Mouse (Mus musculus) mammary gland, adult 2 months (tissue): ENCODE results near the gene Inpp1. TPM values are rescaled to one million over a fixed set of nuclear protein-coding genes. Genes with fewer than 3 reads are reported as not detected.

Experiments used
- polyA plus RNA-seq: library from polyadenylated mRNA; depleted of rRNA; stranded (reverse); fragments of >200 nt; gene quantifications from 2 replicates; pipeline ENCODE4 v1.2.3, GENCODE M21; 2012; ENCODE audit warnings: low replicate concordance; rRNA removed

Inpp1 gene
- polyA plus RNA-seq: 12.4 and 20.5 TPM in 2 replicates

DNA sequence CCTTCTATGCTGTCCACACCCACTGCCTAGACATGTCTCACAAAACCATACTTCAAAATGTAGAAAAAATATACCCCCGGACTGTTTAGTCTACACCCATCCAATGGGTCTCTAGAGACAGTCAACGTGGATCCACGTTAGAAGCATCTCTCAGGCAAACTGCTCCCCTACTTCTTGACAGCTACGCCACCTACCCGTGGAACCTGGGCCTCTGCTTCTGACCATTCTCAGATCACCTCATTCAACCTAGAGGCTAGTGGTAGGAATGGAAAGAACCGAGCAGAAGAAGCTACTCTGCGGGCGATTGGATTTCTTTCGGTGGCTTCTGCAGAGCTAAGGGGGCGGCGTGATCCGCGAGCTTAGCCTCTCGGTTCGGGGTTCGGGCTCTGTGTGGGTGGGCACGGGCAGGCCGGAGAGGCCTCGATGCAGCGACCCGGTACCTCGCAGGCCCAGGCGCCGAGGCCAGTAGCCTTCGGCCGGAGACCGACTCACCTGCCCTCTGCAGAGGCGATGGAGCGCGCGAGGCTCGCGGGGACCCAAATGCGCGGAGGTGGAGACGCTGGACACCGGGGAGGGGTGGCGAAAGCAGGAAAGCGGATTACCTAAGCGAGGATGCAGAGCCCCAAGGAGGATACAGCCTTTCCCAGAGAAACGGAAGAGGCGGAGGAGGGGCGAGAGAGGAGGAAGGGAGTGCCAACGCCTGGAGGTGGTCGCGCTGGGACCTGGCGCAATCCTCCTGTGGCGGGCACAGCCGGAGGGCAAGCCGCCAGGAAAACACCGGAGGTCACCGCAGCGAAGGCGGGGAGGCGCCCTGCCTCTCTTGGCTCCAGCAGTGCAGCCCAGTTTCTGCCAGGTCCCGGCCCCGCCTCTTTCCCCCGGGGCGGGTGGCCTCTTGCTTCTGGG lies at the start of gene Inpp1:
Gene Inpp1 (minus strand): TSS at position 779 of the 903 bp plus-strand sequence.

DNA sequence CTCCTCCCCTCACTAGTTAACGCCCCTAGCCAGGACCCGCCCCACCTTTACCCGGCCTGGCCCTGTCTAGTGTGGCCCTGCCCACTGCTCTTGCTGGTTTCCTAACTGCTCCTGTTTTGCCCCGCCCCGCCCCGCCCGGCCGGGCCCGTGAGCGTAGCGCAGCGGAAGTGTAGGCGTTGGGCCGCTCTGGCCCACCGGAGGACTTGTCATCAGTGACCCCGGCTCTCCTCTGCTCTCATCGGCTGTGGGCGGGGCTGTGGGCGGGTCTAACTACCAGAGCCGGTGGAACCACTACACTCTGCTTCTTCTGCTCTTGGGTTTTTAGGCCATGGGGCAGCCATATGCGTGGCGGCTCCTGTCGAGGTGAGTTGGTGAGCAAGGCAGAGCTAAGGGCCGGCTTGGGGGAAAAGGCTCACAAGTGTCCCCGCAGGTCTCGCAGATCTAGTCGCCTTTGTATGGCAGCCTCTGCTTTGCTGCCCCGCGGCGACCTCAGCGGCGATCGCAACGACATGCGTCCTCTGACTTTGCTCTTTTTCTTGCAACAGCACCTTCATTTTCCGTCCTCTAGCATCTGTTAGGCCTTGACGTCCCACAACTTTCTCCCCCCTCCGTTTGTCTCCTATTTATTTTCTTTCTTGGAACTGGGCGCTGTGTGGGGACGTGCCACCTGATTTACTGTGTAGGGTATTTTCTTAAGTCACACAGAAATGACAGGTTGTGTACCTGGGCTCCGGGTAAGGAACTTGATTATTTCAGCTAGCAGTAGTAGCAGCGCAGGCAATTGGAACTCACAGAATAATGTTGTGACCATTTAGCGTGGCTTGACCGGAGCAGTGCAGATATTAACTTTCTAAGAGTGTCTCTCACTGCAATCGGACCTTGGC lies 27.5 kb upstream of the Inpp1 start, which contains the start of gene Hibch:
Gene Hibch (plus strand): TSS at position 148 of the 884 bp plus-strand sequence.

Other genes with a start within 250 kb of the Inpp1 start
- gene Nemp2, start 187.0 kb downstream of the Inpp1 start, polyA plus RNA-seq: 11.1 and 16.3 TPM in 2 replicates
- gene Mfsd6, start 90.2 kb downstream of the Inpp1 start, polyA plus RNA-seq: 8.6 and 9.5 TPM in 2 replicates
- 54.5 and 87.6 TPM in 2 replicates for gene Hibch, start 27.2 kb upstream of the Inpp1 start, polyA plus RNA-seq
- 2.4 and 6.4 TPM in 2 replicates for gene 1700019D03Rik, start 202.5 kb upstream of the Inpp1 start, polyA plus RNA-seq
- gene Mstn, start 244.0 kb upstream of the Inpp1 start, polyA plus RNA-seq: 22.2 TPM in 1 of 2 replicates, not detected in the other